Mouse (Mus musculus) left cerebral cortex, postnatal 36 days (tissue): ENCODE measurements around the gene Omt2a. TPM values are rescaled to one million over a fixed set of nuclear protein-coding genes. Genes with fewer than 3 reads are reported as not detected.
"Not testable (repeated sequence)": the region's sequence is repeated elsewhere in the genome, so short reads cannot be mapped to it uniquely, and the experiment has no call there.

Experiments used
- DNase-seq, 2 experiments: peaks; one replicate each; pipeline ENCODE4 v3.0.0; 2021 to 2022; ENCODE audit warnings: low spot score in 2 of 2, mixed read lengths in 1 of 2
- intact Hi-C: fragments of 180-260 bp; cut with DNase I; formaldehyde crosslinking; loops from one replicate; pipeline ENCODE4 v1.15.1; 2025
- total RNA-seq, 2 experiments: library from RNA; stranded (reverse); gene quantifications; 2 replicates each; pipeline ENCODE4 v1.2.3; 2021

The Omt2a gene
- total RNA-seq, 2 experiments from 2014 or later, result not detected

GRCm38 (mm10) chr9:78319499-78319898 is 4.9 kb upstream of the Omt2a start:
- no peak for DNase-seq
- intact Hi-C loops, result no loop called here

- intact Hi-C loops, result not testable (repeated sequence)
Measured at GRCm38 (mm10) chr9:78308122-78308521, 6.5 kb downstream of the Omt2a start.

GRCm38 (mm10) chr9:78299143-78299542 is 15.5 kb downstream of the Omt2a start:
- intact Hi-C loops, result loop anchor here (10.0 kb wide), 1 partner anchor 46 kb away; no protein-coding TSS in a partner anchor
- not testable (repeated sequence) for DNase-seq

More at GRCm38 (mm10) chr9:78308122-78308521, 6.5 kb downstream of the Omt2a start:
- not testable (repeated sequence) for DNase-seq

- intact Hi-C loops, result loop anchor here (10.0 kb wide), 1 partner anchor 47 kb away; no protein-coding TSS in a partner anchor
- DNase-seq, result no peak
Measured at GRCm38 (mm10) chr9:78298232-78298631, 16.4 kb downstream of the Omt2a start.

- intact Hi-C loops, result loop anchor here (10.0 kb wide), 1 partner anchor 49 kb away; no protein-coding TSS in a partner anchor
- peak in 1 of 2 experiments; percentile 14 for DNase-seq
Measured at GRCm38 (mm10) chr9:78296089-78296488, 18.5 kb downstream of the Omt2a start.

GRCm38 (mm10) chr9:78294781-78295180 is 19.8 kb downstream of the Omt2a start:
- DNase-seq, result not testable (repeated sequence)
- intact Hi-C loops, result loop anchor here (10.0 kb wide), 1 partner anchor 50 kb away; no protein-coding TSS in a partner anchor

GRCm38 (mm10) chr9:78293683-78294082 is 20.9 kb downstream of the Omt2a start:
- intact Hi-C loops, result loop anchor here (10.0 kb wide), 1 partner anchor 51 kb away; no protein-coding TSS in a partner anchor
- not testable (repeated sequence) for DNase-seq

GRCm38 (mm10) chr9:78292462-78292861 is 22.1 kb downstream of the Omt2a start:
- intact Hi-C loops, result loop anchor here (10.0 kb wide), 1 partner anchor 52 kb away; no protein-coding TSS in a partner anchor
- DNase-seq, result not testable (repeated sequence)

- intact Hi-C loops, result loop anchor here (10.0 kb wide), 1 partner anchor 55 kb away; no protein-coding TSS in a partner anchor
- not testable (repeated sequence) for DNase-seq
Measured at GRCm38 (mm10) chr9:78289723-78290122, 24.9 kb downstream of the Omt2a start, which contains the start of gene Gm10639. Gene Gm10639, plus strand, starts transcription at chr9:78289923.

- intact Hi-C loops, DNase-seq: not testable (repeated sequence)
Measured at GRCm38 (mm10) chr9:78289063-78289462, 25.5 kb downstream of the Omt2a start.

- DNase-seq, intact Hi-C loops: not testable (repeated sequence)
Measured at GRCm38 (mm10) chr9:78282002-78282711, 32.4 kb downstream of the Omt2a start.

GRCm38 (mm10) chr9:78270945-78271344 is 43.7 kb downstream of the Omt2a start:
- DNase-seq, intact Hi-C loops: not testable (repeated sequence)

Other genes starting within 250 kb of the Omt2a start
- gene Fbxo9, start 205.7 kb downstream of the Omt2a start, total RNA-seq, result 100 to 1,000 TPM; 124 to 126 TPM
- gene Ick, start 205.6 kb downstream of the Omt2a start, total RNA-seq, result 10 to 100 TPM; 19.3 to 20.6 TPM
- 10 to 100 TPM; 32.4 to 35.9 TPM for gene Gsta4, start 132.0 kb downstream of the Omt2a start, total RNA-seq
- not detected for gene Gsta1, start 84.1 kb downstream of the Omt2a start, total RNA-seq
- gene Gm3776, start 57.7 kb downstream of the Omt2a start, total RNA-seq, result not detected
- not detected for gene Gm10639, start 24.9 kb downstream of the Omt2a start, total RNA-seq
- gene Omt2b, start 12.8 kb upstream of the Omt2a start, total RNA-seq, result not detected
- gene Gsta2, start 41.0 kb upstream of the Omt2a start, total RNA-seq, result not detected
- not detected for gene Dppa5a, start 53.4 kb upstream of the Omt2a start, total RNA-seq
- not detected for gene Ooep, start 63.9 kb upstream of the Omt2a start, total RNA-seq
- not detected for gene Ddx43, start 81.0 kb upstream of the Omt2a start, total RNA-seq
- under 1 TPM; 0.39 to 0.86 TPM for gene Cgas, start 128.4 kb upstream of the Omt2a start, total RNA-seq
- 10 to 100 TPM; 23.9 to 25.2 TPM for gene Mto1, start 133.4 kb upstream of the Omt2a start, total RNA-seq
- 1 to 10 TPM in 1 of 2 experiments, not detected in 1; 1.5 TPM for gene Gm17324, start 134.0 kb upstream of the Omt2a start, total RNA-seq
- 1,000 to 10,000 TPM; 2,126 to 2,321 TPM for gene Eef1a1, start 174.4 kb upstream of the Omt2a start, total RNA-seq